Mouse (Mus musculus) ovary, adult 18-20 months (tissue): ENCODE data around the gene Gcfc2.

Experiments used
- DNase-seq: peaks from one replicate; pipeline ENCODE4 v3.0.0; 2022; ENCODE audit warnings: low spot score, mixed read lengths

Gene Gcfc2

GRCm38 (mm10) chr6:81975971-81976621 lies 52.6 kb downstream of the Gcfc2 start:
- no peak for DNase-seq

GRCm38 (mm10) chr6:81979286-81979685 lies 55.8 kb downstream of the Gcfc2 start:
- DNase-seq, result no peak

- DNase-seq, result no peak
These were observed 62.7 kb downstream of the Gcfc2 start for GRCm38 (mm10) chr6:81986171-81986570.

GRCm38 (mm10) chr6:81986599-81986998 lies 63.1 kb downstream of the Gcfc2 start:
- DNase-seq, result no peak

- DNase-seq, result peak; percentile 57
These were observed 63.5 kb downstream of the Gcfc2 start for GRCm38 (mm10) chr6:81987010-81987409.

GRCm38 (mm10) chr6:81987580-81987979 lies 64.1 kb downstream of the Gcfc2 start:
- no peak for DNase-seq

GRCm38 (mm10) chr6:81988341-81988740 lies 64.9 kb downstream of the Gcfc2 start:
- no peak for DNase-seq

- no peak for DNase-seq
These were observed 66.8 kb downstream of the Gcfc2 start for GRCm38 (mm10) chr6:81990049-81990810.
